Mouse (Mus musculus) lung, embryonic 16.5 days (tissue): Measurements from ENCODE around the gene Amn. TPM values are rescaled to one million over a fixed set of nuclear protein-coding genes. Genes with fewer than 3 reads are reported as not detected.

Source experiments
- ATAC-seq: fragments of 200-750 bp; cut with Nextera tagmentation; 2 replicates; pipeline ENCODE4 v1.8.0; 2017; ENCODE audit warnings: low read depth, mild to moderate bottlenecking, moderate library complexity
- H3K27ac ChIP-seq: fragments of 300-500 bp; sonication (generic); 2 replicates; pipeline ENCODE4 v1.5.1; 2014; ENCODE audit warnings: mild to moderate bottlenecking, control low read depth, low read length
- H3K27me3 ChIP-seq: fragments of 300-500 bp; sonication (generic); 2 replicates; pipeline ENCODE4 v1.6.1; 2014; ENCODE audit warnings: low read depth, low read length, mixed read lengths; ENCODE audit not compliant: control insufficient read depth, insufficient read depth
- H3K36me3 ChIP-seq: fragments of 300-500 bp; sonication (generic); 2 replicates; pipeline ENCODE4 v1.6.1; 2014; ENCODE audit warnings: low read length; ENCODE audit not compliant: control insufficient read depth, insufficient read depth
- H3K4me1 ChIP-seq: fragments of 300-500 bp; sonication (generic); replicated peaks from 2 replicates; pipeline ENCODE4 v1.6.1; 2014; ENCODE audit warnings: low read length, mixed read lengths; ENCODE audit not compliant: control insufficient read depth, insufficient read depth
- H3K4me2 ChIP-seq: fragments of 300-500 bp; sonication (generic); 2 replicates; pipeline ENCODE4 v1.6.1; 2014; ENCODE audit warnings: low read depth, low read length, control low read depth
- H3K4me3 ChIP-seq: fragments of 300-500 bp; sonication (generic); 2 replicates; pipeline ENCODE4 v1.5.1; 2014; ENCODE audit warnings: mild to moderate bottlenecking, low read length, control low read depth
- H3K9ac ChIP-seq: fragments of 300-500 bp; sonication (generic); 2 replicates; pipeline ENCODE4 v1.6.1; 2014; ENCODE audit warnings: low read length, control low read depth
- H3K9me3 ChIP-seq: fragments of 300-500 bp; sonication (generic); 2 replicates; pipeline ENCODE4 v1.6.1; 2016; ENCODE audit warnings: low read length; ENCODE audit not compliant: control insufficient read depth
- WGBS: fragments of 180-500 bp; shearing (Covaris S2); extraction: QIAGEN DNeasy Blood & Tissue Kit; methylation state at CpG from one replicate; pipeline ENCODE4 v1.1.7; 2014; 5-methylcytosine and 5-hydroxymethylcytosine counted together
- polyA plus RNA-seq: library from polyadenylated mRNA; unstranded; fragments of >200 nt; fragmentation: Nextera tagmentation; extraction: Ambion mirVana; gene quantifications from 2 replicates; pipeline ENCODE4 v1.2.1, GENCODE M21; 2015

The Amn gene
- polyA plus RNA-seq, result 0.44 and 0.69 TPM in 2 replicates

- Histone ChIP-seq H3K27ac (no peak within 1 kb of the TSS), H3K9me3 (no peaks in the 10 kb centered on the region), H3K36me3 (no peaks in the 10 kb centered on the region), H3K4me1 (peaks cover 21% of the 10 kb centered on the region), H3K4me3 (peak within 1 kb of the TSS; percentile 23), H3K9ac (no peak within 1 kb of the TSS), H3K27me3 (peaks cover 62% of the 10 kb centered on the region), H3K4me2 (peak within 1 kb of the TSS; percentile 25; the same call in 1 of the 2 replicates)
- WGBS, result 25% methylated on average over 25 of the region's 25 CpGs
- no peak for ATAC-seq
These were observed at the start of gene Amn for GRCm38 (mm10) chr12:111270629-111271277. Gene Amn (plus strand): TSS chr12:111271095.

GRCm38 (mm10) chr12:111225197-111225780, 45.6 kb upstream of the Amn start:
- Histone ChIP-seq H3K9me3 (0 out of 2 replicates have a peak, but pooled peaks cover 2% of the 10 kb centered on the region), H3K9ac (no peak overlapping the region; the same call in 1 of the 2 replicates), H3K4me2 (no peak overlapping the region), H3K36me3 (peaks cover 14% of the 10 kb centered on the region), H3K4me3 (no peak overlapping the region), H3K27me3 (no peaks in the 10 kb centered on the region), H3K27ac (peak overlapping the region; percentile 47), H3K4me1 (peaks cover 15% of the 10 kb centered on the region)
- WGBS, result 49% methylated on average over 10 of the region's 10 CpGs
- peak; percentile 84 for ATAC-seq

GRCm38 (mm10) chr12:111227410-111227809, 43.5 kb upstream of the Amn start:
- peaks cover 15% of the 10 kb centered on the region for H3K4me1 ChIP-seq
- no peak overlapping the region for H3K27ac ChIP-seq
- H3K4me2 ChIP-seq, result no peak overlapping the region
- H3K9ac ChIP-seq, result no peak overlapping the region
- H3K27me3 ChIP-seq, result no peaks in the 10 kb centered on the region
- WGBS, result 80% methylated on average over 4 of the region's 4 CpGs
- H3K36me3 ChIP-seq, result 0 out of 2 replicates have a peak, but pooled peaks cover 3% of the 10 kb centered on the region
- H3K4me3 ChIP-seq, result no peak overlapping the region
- no peak for ATAC-seq
- no peaks in the 10 kb centered on the region for H3K9me3 ChIP-seq

- Histone ChIP-seq H3K4me2 (no peak overlapping the region), H3K4me3 (no peak overlapping the region), H3K36me3 (no peaks in the 10 kb centered on the region), H3K27ac (no peak overlapping the region), H3K9ac (no peak overlapping the region), H3K4me1 (peaks cover 15% of the 10 kb centered on the region), H3K9me3 (no peaks in the 10 kb centered on the region), H3K27me3 (no peaks in the 10 kb centered on the region)
- WGBS, result 88% methylated on average over 5 of the region's 5 CpGs
- no peak for ATAC-seq
These were observed 42.4 kb upstream of the Amn start for GRCm38 (mm10) chr12:111228488-111228887.

GRCm38 (mm10) chr12:111230793-111231192, 40.1 kb upstream of the Amn start:
- no peak for ATAC-seq
- H3K36me3 ChIP-seq, result no peaks in the 10 kb centered on the region
- no peak overlapping the region for H3K4me3 ChIP-seq
- WGBS, result 80% methylated on average over 2 of the region's 2 CpGs
- H3K9ac ChIP-seq, result no peak overlapping the region
- no peaks in the 10 kb centered on the region for H3K4me1 ChIP-seq
- no peak overlapping the region for H3K27ac ChIP-seq
- H3K27me3 ChIP-seq, result no peaks in the 10 kb centered on the region
- H3K4me2 ChIP-seq, result no peak overlapping the region
- H3K9me3 ChIP-seq, result no peaks in the 10 kb centered on the region

GRCm38 (mm10) chr12:111233798-111234197, 37.1 kb upstream of the Amn start:
- peaks cover 3% of the 10 kb centered on the region for H3K4me1 ChIP-seq
- H3K36me3 ChIP-seq, result no peaks in the 10 kb centered on the region
- no peak overlapping the region for H3K9ac ChIP-seq
- WGBS, result 86% methylated on average over 4 of the region's 4 CpGs
- no peaks in the 10 kb centered on the region for H3K27me3 ChIP-seq
- no peak overlapping the region for H3K4me2 ChIP-seq
- no peaks in the 10 kb centered on the region for H3K9me3 ChIP-seq
- ATAC-seq, result no peak
- H3K27ac ChIP-seq, result peak overlapping the region; percentile 51
- no peak overlapping the region for H3K4me3 ChIP-seq

GRCm38 (mm10) chr12:111234383-111234782, 36.5 kb upstream of the Amn start:
- H3K9me3 ChIP-seq, result no peaks in the 10 kb centered on the region
- no peak overlapping the region for H3K4me2 ChIP-seq
- peaks cover 3% of the 10 kb centered on the region for H3K4me1 ChIP-seq
- H3K27ac ChIP-seq, result peak overlapping the region; percentile 72
- no peaks in the 10 kb centered on the region for H3K36me3 ChIP-seq
- ATAC-seq, result peak; percentile 88
- H3K9ac ChIP-seq, result no peak overlapping the region
- WGBS, result 54% methylated on average over 9 of the region's 9 CpGs
- H3K4me3 ChIP-seq, result no peak overlapping the region
- no peaks in the 10 kb centered on the region for H3K27me3 ChIP-seq

- Histone ChIP-seq H3K4me1 (peaks cover 3% of the 10 kb centered on the region), H3K9me3 (no peaks in the 10 kb centered on the region)
- no peak for ATAC-seq
These were observed 35.3 kb upstream of the Amn start for GRCm38 (mm10) chr12:111235631-111236030.

GRCm38 (mm10) chr12:111237611-111238188, 33.2 kb upstream of the Amn start:
- WGBS, result 91% methylated on average over 16 of the region's 16 CpGs
- no peak for ATAC-seq
- H3K27ac ChIP-seq, result peak overlapping the region; percentile 69

More at GRCm38 (mm10) chr12:111235631-111236030, 35.3 kb upstream of the Amn start:
- H3K36me3 ChIP-seq, result no peaks in the 10 kb centered on the region
- WGBS, result 80% methylated on average over 6 of the region's 6 CpGs
- no peak overlapping the region for H3K4me2 ChIP-seq
- no peak overlapping the region for H3K9ac ChIP-seq
- no peak overlapping the region for H3K27ac ChIP-seq
- H3K27me3 ChIP-seq, result no peaks in the 10 kb centered on the region
- no peak overlapping the region for H3K4me3 ChIP-seq

More at GRCm38 (mm10) chr12:111237611-111238188, 33.2 kb upstream of the Amn start:
- no peak overlapping the region for H3K4me2 ChIP-seq
- peaks cover 3% of the 10 kb centered on the region for H3K4me1 ChIP-seq
- no peak overlapping the region for H3K9ac ChIP-seq
- H3K27me3 ChIP-seq, result no peaks in the 10 kb centered on the region
- no peaks in the 10 kb centered on the region for H3K9me3 ChIP-seq
- H3K4me3 ChIP-seq, result no peak overlapping the region
- H3K36me3 ChIP-seq, result no peaks in the 10 kb centered on the region
